Mouse (Mus musculus): ENCODE data around the gene Ccdc191. TPM values are rescaled to one million over a fixed set of nuclear protein-coding genes. Genes with fewer than 3 reads are reported as not detected.

Ccdc191 gene
- total and polyA plus RNA-seq, 3 experiments: 5.1 to 7.0 TPM; not detected in 1

DNA sequence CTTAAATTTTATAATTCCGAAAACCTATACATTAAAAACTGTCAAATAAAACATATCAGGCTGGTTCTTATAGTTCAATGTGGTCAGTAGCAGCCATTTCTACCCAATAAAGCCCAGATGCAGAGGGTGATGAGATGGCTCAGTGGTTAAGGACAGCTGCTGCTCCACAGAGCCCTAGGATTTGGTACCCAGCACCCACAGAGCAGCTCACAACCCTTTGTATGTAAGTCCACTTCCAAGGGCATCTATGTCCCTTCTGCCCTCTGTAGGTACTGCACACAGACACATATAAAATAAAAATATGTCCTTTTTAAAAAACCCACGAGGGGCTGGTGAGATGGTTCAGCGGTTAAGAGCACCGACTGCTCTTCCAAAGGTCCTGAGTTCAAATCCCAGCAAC lies 96.7 kb downstream of the Ccdc191 start:
- Histone ChIP-seq H3K4me3 (ENCODE audit: control insufficient read depth in 1 of 2, insufficient read depth in 1 of 2, low read depth in 2 of 2, low read length in 2 of 2) (no peak overlapping the region), H3K79me2 (ENCODE audit: control insufficient read depth, insufficient read depth, low read length, poor library complexity) (no peaks in the 10 kb centered on the region), H3K27ac (ENCODE audit: control insufficient read depth, low read depth, low read length) (no peak overlapping the region), H3K36me3 (ENCODE audit: control insufficient read depth in 1 of 2, insufficient read depth in 2 of 2, low read length in 2 of 2) (peaks cover 0 to 2% of the 10 kb centered on the region in 2 experiments; a peak in 1 of 4 replicates), H3K27me3 (ENCODE audit: control insufficient read depth in 1 of 2, insufficient read depth in 2 of 2, low read length in 2 of 2) (no peaks in the 10 kb centered on the region), H3K9ac (ENCODE audit: control insufficient read depth, low read depth, low read length, poor library complexity, severe bottlenecking) (no peak overlapping the region), H3K4me1 (ENCODE audit: control insufficient read depth in 1 of 2, insufficient read depth in 2 of 2, low read length in 2 of 2) (no peaks in the 10 kb centered on the region), H3K9me3 (replicated peaks; ENCODE audit: insufficient read depth, low read length) (no peaks in the 10 kb centered on the region)
- TF ChIP-seq KAT2A (conservative IDR thresholded peaks at IDR 0.05; ENCODE audit: low read depth, low read length) (no peak), ZKSCAN1 (IDR thresholded peaks at IDR 0.05; ENCODE audit: low read depth, low read length) (no peak), MXI1 (IDR thresholded peaks at IDR 0.05; ENCODE audit: low read depth, low read length) (no peak), BHLHE40 (IDR thresholded peaks at IDR 0.05; ENCODE audit: borderline replicate concordance, low read depth, low read length) (no peak), ZMIZ1 (IDR thresholded peaks at IDR 0.05; ENCODE audit: low read depth, low read length) (no peak), MEF2A (IDR thresholded peaks at IDR 0.05; ENCODE audit: extremely low read depth, insufficient replicate concordance, low read depth, low read length, poor library complexity, severe bottlenecking) (no peak), USF1 (IDR thresholded peaks at IDR 0.05; ENCODE audit: low read depth, low read length) (no peak), NELFE (IDR thresholded peaks at IDR 0.05; ENCODE audit: low read depth, low read length) (no peak), TCF12 (IDR thresholded peaks at IDR 0.05; ENCODE audit: low read depth, low read length) (no peak), TAL1 (IDR thresholded peaks at IDR 0.05; ENCODE audit: low read length) (no peak), CHD2 (IDR thresholded peaks at IDR 0.05; ENCODE audit: low read length) (no peak), EP300 (IDR thresholded peaks at IDR 0.05; ENCODE audit: low read depth in 1 of 2, low read length in 2 of 2) (no peak)
- no peak for DNase-seq (ENCODE audit: low read depth, low spot score)

DNA sequence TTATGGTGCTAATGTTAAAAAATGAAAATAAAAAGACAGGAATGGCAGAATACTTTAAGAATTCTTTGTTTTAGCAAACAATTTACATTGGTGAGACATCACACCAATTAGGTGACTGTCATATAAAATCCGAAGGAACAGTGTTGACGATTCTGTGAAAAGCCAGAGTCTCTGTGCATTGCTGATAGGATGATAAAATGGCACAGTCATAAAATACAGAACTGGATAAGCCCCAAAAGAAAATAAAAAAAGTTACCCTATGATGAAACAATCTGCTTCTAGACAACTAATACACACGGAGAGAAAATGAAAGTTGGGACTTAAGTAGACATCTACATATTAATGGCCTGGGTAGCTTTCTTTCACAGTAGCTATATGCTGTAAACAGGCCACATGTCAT lies 105.0 kb downstream of the Ccdc191 start:
- Histone ChIP-seq H3K9ac (ENCODE audit: control insufficient read depth, low read depth, low read length, poor library complexity, severe bottlenecking) (peak overlapping the region; percentile 48), H3K79me2 (ENCODE audit: control insufficient read depth, insufficient read depth, low read length, poor library complexity) (no peaks in the 10 kb centered on the region), H3K27me3 (ENCODE audit: control insufficient read depth in 1 of 2, insufficient read depth in 2 of 2, low read length in 2 of 2) (no peaks in the 10 kb centered on the region), H3K27ac (ENCODE audit: control insufficient read depth, low read depth, low read length) (no peak overlapping the region), H3K4me1 (ENCODE audit: control insufficient read depth in 1 of 2, insufficient read depth in 2 of 2, low read length in 2 of 2) (peaks cover 2 to 3% of the 10 kb centered on the region in 2 experiments; a peak in 3 of 4 replicates), H3K4me3 (ENCODE audit: control insufficient read depth in 1 of 2, insufficient read depth in 1 of 2, low read depth in 2 of 2, low read length in 2 of 2) (peak overlapping the region in 1 of 2 experiments; percentile 30; a peak in 2 of 4 replicates), H3K36me3 (ENCODE audit: control insufficient read depth in 1 of 2, insufficient read depth in 2 of 2, low read length in 2 of 2) (peaks cover 2 to 9% of the 10 kb centered on the region in 2 experiments; a peak in 3 of 4 replicates), H3K9me3 (replicated peaks; ENCODE audit: insufficient read depth, low read length) (no peaks in the 10 kb centered on the region)
- no peak for TF ChIP-seq NRF1 (IDR thresholded peaks at IDR 0.05; ENCODE audit: insufficient read depth, low read depth, low read length, poor library complexity, severe bottlenecking)
- TF ChIP-seq SIN3A (IDR thresholded peaks at IDR 0.05; ENCODE audit: low read length): peak; percentile 59; the same call in 1 of the 2 replicates
- TF ChIP-seq TCF12 (IDR thresholded peaks at IDR 0.05; ENCODE audit: low read depth, low read length): peak; percentile 59; the same call in 1 of the 2 replicates
- TF ChIP-seq ZNF384 (IDR thresholded peaks at IDR 0.05; ENCODE audit: low read depth, low read length): peak; percentile 65
- TF ChIP-seq GATA1 (IDR thresholded peaks at IDR 0.05; ENCODE audit: low read depth, low read length): peak; percentile 76
- peak; percentile 65 to 74; a peak in 3 of 4 replicates for TF ChIP-seq EP300 (IDR thresholded peaks at IDR 0.05; ENCODE audit: low read depth in 1 of 2, low read length in 2 of 2)
- TF ChIP-seq ETS1 (IDR thresholded peaks at IDR 0.05; ENCODE audit: low read depth, low read length): peak; percentile 66
- 0 out of 2 replicates have a peak, but pooled peaks have one; percentile 48 for TF ChIP-seq RCOR1 (IDR thresholded peaks at IDR 0.05; ENCODE audit: low read depth, low read length)
- no peak for TF ChIP-seq GABPA (IDR thresholded peaks at IDR 0.05; ENCODE audit: low read depth, low read length)
- peak; percentile 31; the same call in 1 of the 2 replicates for TF ChIP-seq TAL1 (IDR thresholded peaks at IDR 0.05; ENCODE audit: low read length)
- no peak for TF ChIP-seq POLR2AphosphoS2 (IDR thresholded peaks at IDR 0.05; ENCODE audit: low read length)
- DNase-seq (ENCODE audit: low read depth, low spot score): peak; percentile 61

Measured in MEL (cell line).